Mouse (Mus musculus) ES-Bruce4 (cell line): ENCODE measurements at regions not wholly inside any gene's neighbourhood (a gene's known extent, or its start where the extent isn't known, plus 50 kb on each side); places are given as distances from the start of the nearest gene placed in this dataset.

ENCODE experiments used
- H3K27ac ChIP-seq: 2 replicates; pipeline ENCODE4 v1.5.1; 2012; ENCODE audit warnings: low read length, inconsistent platforms; ENCODE audit not compliant: insufficient read depth
- H3K27me3 ChIP-seq: 2 replicates; pipeline ENCODE4 v1.6.1; 2012; ENCODE audit warnings: mild to moderate bottlenecking, low read length, inconsistent platforms; ENCODE audit not compliant: control insufficient read depth, poor library complexity, insufficient read depth, severe bottlenecking
- H3K36me3 ChIP-seq: 2 replicates; pipeline ENCODE4 v1.6.1; 2012; ENCODE audit warnings: inconsistent platforms, mild to moderate bottlenecking, low read length, moderate library complexity; ENCODE audit not compliant: control insufficient read depth, poor library complexity, insufficient read depth, severe bottlenecking
- H3K4me1 ChIP-seq: one replicate; pipeline ENCODE4 v1.8.1; 2011; ENCODE audit warnings: low read length; ENCODE audit not compliant: control insufficient read depth, insufficient read depth
- H3K4me3 ChIP-seq: 2 replicates; pipeline ENCODE4 v1.5.1; 2011; ENCODE audit warnings: low read depth, mild to moderate bottlenecking, low read length
- H3K9ac ChIP-seq: 2 replicates; pipeline ENCODE4 v1.6.1; 2012; ENCODE audit warnings: low read depth, mild to moderate bottlenecking, inconsistent platforms; ENCODE audit not compliant: poor library complexity, severe bottlenecking
- H3K9me3 ChIP-seq: replicated peaks from 2 replicates; pipeline ENCODE4 v1.6.1; 2012; ENCODE audit warnings: mild to moderate bottlenecking, low read length, inconsistent platforms; ENCODE audit not compliant: control insufficient read depth, poor library complexity, insufficient read depth, severe bottlenecking
- CTCF ChIP-seq: IDR thresholded peaks from one replicate; pipeline ENCODE4 v1.8.1; 2011; ENCODE audit warnings: low read depth, low read length
- EP300 ChIP-seq: IDR thresholded peaks from 2 replicates; pipeline ENCODE4 v1.6.1; 2011; ENCODE audit warnings: low read depth, low read length; ENCODE audit not compliant: insufficient read depth
- POLR2A ChIP-seq: IDR thresholded peaks from one replicate; pipeline ENCODE4 v1.8.1; 2011; ENCODE audit warnings: low read length; ENCODE audit not compliant: insufficient read depth

GRCm38 (mm10) chr12:64829662-64830249 is 88.0 kb upstream of the Gm527 start:
- Histone ChIP-seq H3K27ac (no peak overlapping the region), H3K4me1 (no peaks in the 10 kb centered on the region), H3K9ac (no peak overlapping the region), H3K4me3 (no peak overlapping the region), H3K36me3 (no peaks in the 10 kb centered on the region), H3K9me3 (no peaks in the 10 kb centered on the region), H3K27me3 (no peaks in the 10 kb centered on the region)
- no peak for TF ChIP-seq CTCF
- TF ChIP-seq EP300 = no peak

- Histone ChIP-seq H3K36me3 (no peaks in the 10 kb centered on the region), H3K27ac (no peak overlapping the region), H3K4me1 (no peaks in the 10 kb centered on the region), H3K9me3 (no peaks in the 10 kb centered on the region), H3K4me3 (no peak overlapping the region), H3K9ac (no peak overlapping the region), H3K27me3 (no peaks in the 10 kb centered on the region)
- no peak for TF ChIP-seq CTCF
- TF ChIP-seq POLR2A = no peak
These were observed 85.2 kb upstream of the Gm527 start for GRCm38 (mm10) chr12:64832313-64833151.

- H3K9ac ChIP-seq = no peak overlapping the region
- H3K9me3 ChIP-seq = peaks cover 5% of the 10 kb centered on the region; the same call in 1 of the 2 replicates
- H3K4me3 ChIP-seq = no peak overlapping the region
- H3K4me1 ChIP-seq = no peaks in the 10 kb centered on the region
- no peaks in the 10 kb centered on the region for H3K36me3 ChIP-seq
- TF ChIP-seq CTCF = no peak
- H3K27me3 ChIP-seq = no peaks in the 10 kb centered on the region
- no peak overlapping the region for H3K27ac ChIP-seq
These were observed 60.0 kb upstream of the Gm527 start for GRCm38 (mm10) chr12:64857709-64858108.
